Mouse (Mus musculus) liver, embryonic 13.5 days (tissue): ENCODE measurements around the gene Rlf. TPM values are rescaled to one million over a fixed set of nuclear protein-coding genes. Genes with fewer than 3 reads are reported as not detected.
"Not testable (repeated sequence)": the region's sequence is repeated elsewhere in the genome, so short reads cannot be mapped to it uniquely, and the experiment has no call there.

Source experiments
- ATAC-seq: fragments of 200-750 bp; cut with Nextera tagmentation; 2 replicates; pipeline ENCODE4 v1.8.0; 2017; ENCODE audit warnings: low read depth, mild to moderate bottlenecking, moderate number of reproducible peaks, moderate library complexity
- DNase-seq: peaks from one replicate; pipeline ENCODE4 v3.0.0; 2022
- H3K27ac ChIP-seq: fragments of 300-500 bp; sonication (generic); 2 replicates; pipeline ENCODE4 v1.5.1; 2015; ENCODE audit warnings: moderate library complexity, mild to moderate bottlenecking, inconsistent platforms
- H3K27me3 ChIP-seq: fragments of 300-500 bp; sonication (generic); 2 replicates; pipeline ENCODE4 v1.6.1; 2015; ENCODE audit warnings: mild to moderate bottlenecking, inconsistent platforms
- H3K36me3 ChIP-seq: fragments of 300-500 bp; sonication (generic); 2 replicates; pipeline ENCODE4 v1.6.1; 2015; ENCODE audit warnings: mild to moderate bottlenecking, inconsistent platforms
- H3K4me1 ChIP-seq: fragments of 300-500 bp; sonication (generic); replicated peaks from 2 replicates; pipeline ENCODE4 v1.6.1; 2015; ENCODE audit warnings: inconsistent platforms
- H3K4me2 ChIP-seq: fragments of 300-500 bp; sonication (generic); 2 replicates; pipeline ENCODE4 v1.6.1; 2015; ENCODE audit warnings: inconsistent platforms, mild to moderate bottlenecking, moderate library complexity
- H3K4me3 ChIP-seq: fragments of 300-500 bp; sonication (generic); replicated peaks from 2 replicates; pipeline ENCODE4 v1.5.1; 2015; ENCODE audit warnings: mild to moderate bottlenecking, inconsistent platforms
- H3K9ac ChIP-seq: fragments of 300-500 bp; sonication (generic); 2 replicates; pipeline ENCODE4 v1.6.1; 2015; ENCODE audit warnings: mild to moderate bottlenecking, inconsistent platforms
- H3K9me3 ChIP-seq: fragments of 300-500 bp; sonication (generic); replicated peaks from 2 replicates; pipeline ENCODE4 v1.6.1; 2016; ENCODE audit warnings: inconsistent platforms
- WGBS: fragments of 180-500 bp; shearing (Covaris S2); methylation state at CpG from one replicate; pipeline ENCODE4 v1.1.7; 2015; ENCODE audit not compliant: insufficient replicate concordance; 5-methylcytosine and 5-hydroxymethylcytosine counted together
- polyA plus RNA-seq: library from polyadenylated mRNA; unstranded; fragments of >200 nt; fragmentation: Nextera tagmentation; extraction: Ambion mirVana; gene quantifications from 2 replicates; pipeline ENCODE4 v1.2.1, GENCODE M21; 2015

The Rlf gene
- polyA plus RNA-seq, 1 experiment from 2014 or later = 9.7 TPM

DNA sequence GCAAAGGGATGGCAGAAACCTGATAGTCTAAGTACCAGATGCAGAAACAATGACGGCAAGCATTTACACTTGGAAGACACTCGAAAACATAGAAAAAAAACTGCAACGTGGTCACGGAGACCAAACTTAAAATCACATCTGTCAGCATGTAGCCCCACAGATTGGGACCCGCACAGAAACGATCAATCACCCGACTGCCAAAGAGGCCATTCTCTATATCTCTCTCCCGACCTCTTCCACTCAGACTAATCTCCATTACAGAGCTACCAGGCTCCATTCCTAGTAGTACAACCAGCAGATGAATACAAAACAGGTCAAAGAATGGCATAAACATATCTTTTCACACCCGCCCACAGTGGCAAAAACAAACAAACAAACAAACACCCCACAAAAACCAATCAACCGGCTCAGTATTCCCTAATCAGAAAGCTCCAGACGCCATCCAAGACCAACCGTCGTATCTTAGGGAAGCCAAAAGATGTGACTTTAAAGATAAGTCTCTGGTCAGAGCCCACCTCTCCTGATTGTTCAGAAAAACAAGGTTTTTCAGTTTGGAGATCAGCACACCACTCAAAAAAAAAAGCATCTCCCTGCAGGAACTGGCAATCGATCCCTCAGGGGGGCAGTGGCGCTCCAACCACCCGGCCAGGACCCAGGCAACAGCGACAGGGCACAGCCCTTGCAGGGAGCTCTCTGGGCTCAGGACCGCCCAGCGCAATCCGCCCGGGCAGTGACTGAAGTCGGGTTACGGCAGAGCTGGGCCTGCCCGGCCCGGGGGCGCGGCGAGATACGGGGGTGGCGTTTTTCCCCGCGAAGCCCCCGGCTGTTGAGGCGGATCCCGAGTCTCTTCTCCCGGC is 720 bp downstream of the Rlf start:
- DNase-seq (peak; percentile 73), ATAC-seq (peak; percentile 90)
- H3K9ac ChIP-seq = peak overlapping the region; percentile 96
- no peaks in the 10 kb centered on the region for H3K9me3 ChIP-seq
- H3K27ac ChIP-seq = peak overlapping the region; percentile 96
- H3K36me3 ChIP-seq = no peaks in the 10 kb centered on the region; the same call in none of the 2 replicates
- peak overlapping the region; percentile 96 for H3K4me3 ChIP-seq
- peaks cover 13% of the 10 kb centered on the region; the same call in 1 of the 2 replicates for H3K27me3 ChIP-seq
- peaks cover 37% of the 10 kb centered on the region for H3K4me1 ChIP-seq
- under 1% methylated on average over 36 of the region's 36 CpGs for WGBS
- H3K4me2 ChIP-seq = peak overlapping the region; percentile 75

DNA sequence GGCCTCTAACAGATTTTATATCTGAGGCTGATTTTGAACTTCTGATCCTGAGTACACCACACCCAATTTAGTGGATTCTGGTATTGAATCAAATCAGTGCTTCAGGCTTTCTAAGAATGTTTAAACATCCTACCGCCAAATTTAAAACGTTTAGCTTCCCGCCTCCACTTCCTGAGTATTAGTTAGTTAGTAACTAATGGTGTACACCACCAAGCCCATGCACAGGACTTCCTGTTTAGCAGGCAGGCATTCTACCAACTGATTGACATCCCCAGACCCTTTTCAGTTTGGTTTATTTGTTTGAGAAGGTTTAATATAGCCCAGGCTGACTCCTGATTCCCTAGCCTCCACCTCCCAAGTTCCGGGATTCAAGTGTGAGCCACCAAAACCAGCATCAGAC is 6.0 kb downstream of the Rlf start:
- ATAC-seq = no peak
- 61% methylated on average over 4 of the region's 4 CpGs for WGBS
- no peaks in the 10 kb centered on the region for H3K27me3 ChIP-seq
- H3K4me1 ChIP-seq = peaks cover 73% of the 10 kb centered on the region
- no peak overlapping the region for H3K4me2 ChIP-seq
- no peak for DNase-seq
- no peak overlapping the region for H3K27ac ChIP-seq
- no peaks in the 10 kb centered on the region for H3K9me3 ChIP-seq
- no peak overlapping the region for H3K9ac ChIP-seq
- H3K36me3 ChIP-seq = no peaks in the 10 kb centered on the region; the same call in none of the 2 replicates
- H3K4me3 ChIP-seq = no peak overlapping the region

DNA sequence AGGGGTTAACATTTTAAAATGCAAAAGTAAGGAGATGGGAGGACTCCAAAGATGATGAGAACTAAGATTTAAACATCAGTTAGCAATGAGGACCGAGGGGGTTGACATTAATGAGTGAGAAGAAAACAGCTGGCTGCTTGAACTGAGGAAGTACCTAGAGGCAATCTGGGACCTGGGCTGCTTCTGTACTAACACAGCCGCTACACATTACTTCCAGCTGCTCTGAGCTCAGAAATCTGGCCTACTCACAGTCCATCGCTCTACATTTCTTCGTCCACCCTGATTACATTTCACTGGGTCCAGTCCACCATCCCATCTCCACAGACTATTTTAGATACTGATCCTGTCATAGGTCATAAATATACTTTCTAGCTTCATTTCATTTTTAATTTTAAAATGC is 17.0 kb downstream of the Rlf start:
- Histone ChIP-seq H3K4me3 (no peak overlapping the region), H3K27me3 (no peaks in the 10 kb centered on the region), H3K9me3 (no peaks in the 10 kb centered on the region), H3K27ac (no peak overlapping the region), H3K9ac (no peak overlapping the region), H3K36me3 (peaks cover 6% of the 10 kb centered on the region; the same call in 1 of the 2 replicates), H3K4me2 (no peak overlapping the region), H3K4me1 (peaks cover 22% of the 10 kb centered on the region; the same call in 1 of the 2 replicates)
- whole genome bisulfite sequencing = 82% methylated on average over 4 of the region's 4 CpGs
- ATAC-seq = no peak
- no peak for DNase-seq

DNA sequence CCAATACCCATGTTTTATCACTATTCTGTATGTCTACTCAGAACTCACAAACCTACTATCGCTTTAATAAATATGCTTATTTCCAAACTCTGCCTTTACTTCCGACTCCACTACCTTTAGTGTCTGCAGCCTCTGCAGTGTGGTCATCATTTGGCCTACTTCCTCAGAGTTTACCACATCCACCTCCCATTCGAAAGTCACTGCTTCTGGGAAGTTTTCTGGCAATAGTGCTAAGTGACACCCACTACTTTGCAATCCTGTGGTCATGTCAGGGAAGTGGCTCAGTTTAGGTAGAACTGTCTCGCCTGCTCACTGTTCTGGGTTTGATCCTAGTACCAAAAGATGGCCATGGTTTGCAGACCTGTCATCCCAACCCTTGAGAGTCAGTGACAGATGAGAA is 17.9 kb downstream of the Rlf start:
- Histone ChIP-seq H3K9me3 (no peaks in the 10 kb centered on the region), H3K9ac (no peak overlapping the region), H3K4me3 (no peak overlapping the region), H3K4me2 (no peak overlapping the region), H3K36me3 (peaks cover 6% of the 10 kb centered on the region; the same call in 1 of the 2 replicates), H3K27me3 (no peaks in the 10 kb centered on the region), H3K27ac (no peak overlapping the region), H3K4me1 (peaks cover 18% of the 10 kb centered on the region; the same call in 1 of the 2 replicates)
- ATAC-seq (peak; percentile 20; the same call in 1 of the 2 replicates), DNase-seq (no peak)
- WGBS = 70% methylated on average over 4 of the region's 4 CpGs

DNA sequence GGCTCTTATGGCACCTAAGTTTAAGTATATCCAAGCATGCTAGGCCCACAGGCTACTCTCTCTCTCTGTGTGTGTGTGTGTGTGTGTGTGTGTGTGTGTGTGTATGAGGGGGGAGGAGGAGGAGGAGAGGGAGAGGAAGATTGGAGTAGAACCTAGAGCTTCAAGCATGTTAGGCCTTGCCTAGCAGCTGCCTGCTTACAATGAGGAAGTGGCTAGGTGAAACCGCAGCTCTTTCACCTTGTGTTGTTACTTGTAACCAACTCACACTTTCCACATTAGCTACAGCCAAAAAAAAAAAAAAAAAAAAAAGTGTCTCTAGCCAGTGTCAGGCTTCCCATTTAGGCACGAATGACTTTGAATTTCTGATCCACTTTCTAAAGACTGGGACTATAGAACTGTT is 18.7 kb downstream of the Rlf start:
- DNase-seq = no peak
- H3K4me1 ChIP-seq = peaks cover 13% of the 10 kb centered on the region; the same call in 1 of the 2 replicates
- H3K36me3 ChIP-seq = peaks cover 6% of the 10 kb centered on the region; the same call in 1 of the 2 replicates
- H3K27ac ChIP-seq = no peak overlapping the region
- H3K9ac ChIP-seq = no peak overlapping the region
- H3K27me3 ChIP-seq = no peaks in the 10 kb centered on the region
- no peak overlapping the region for H3K4me2 ChIP-seq
- 42% methylated on average over 2 of the region's 2 CpGs for WGBS
- no peak overlapping the region for H3K4me3 ChIP-seq
- H3K9me3 ChIP-seq = no peaks in the 10 kb centered on the region
- ATAC-seq = no peak

DNA sequence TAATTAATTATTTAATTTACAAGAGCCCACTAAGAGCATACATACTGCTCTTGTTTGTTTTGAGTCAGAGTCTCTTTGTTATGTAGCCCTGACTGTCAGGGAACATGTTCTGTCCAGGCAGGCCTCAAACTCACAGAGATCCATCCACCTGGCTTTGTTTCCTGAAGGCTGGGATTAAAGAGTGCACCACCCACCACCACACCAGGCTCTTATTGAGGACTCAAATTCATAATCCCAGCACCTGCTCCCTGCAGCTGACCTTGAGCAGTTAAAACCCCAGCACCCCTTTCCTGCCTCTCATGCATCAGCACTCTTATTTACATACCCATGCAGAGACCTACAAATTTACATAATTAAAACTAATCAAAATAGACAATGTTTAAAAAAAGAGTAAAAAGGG is 20.1 kb downstream of the Rlf start:
- H3K9ac ChIP-seq = no peak overlapping the region
- no peak overlapping the region for H3K27ac ChIP-seq
- H3K9me3 ChIP-seq = no peaks in the 10 kb centered on the region
- H3K4me3 ChIP-seq = no peak overlapping the region
- no peak for ATAC-seq
- H3K27me3 ChIP-seq = no peaks in the 10 kb centered on the region
- DNase-seq = no peak
- 0 out of 2 replicates have a peak, but pooled peaks cover 7% of the 10 kb centered on the region for H3K4me1 ChIP-seq
- H3K36me3 ChIP-seq = peaks cover 8% of the 10 kb centered on the region; the same call in 1 of the 2 replicates
- no peak overlapping the region for H3K4me2 ChIP-seq

DNA sequence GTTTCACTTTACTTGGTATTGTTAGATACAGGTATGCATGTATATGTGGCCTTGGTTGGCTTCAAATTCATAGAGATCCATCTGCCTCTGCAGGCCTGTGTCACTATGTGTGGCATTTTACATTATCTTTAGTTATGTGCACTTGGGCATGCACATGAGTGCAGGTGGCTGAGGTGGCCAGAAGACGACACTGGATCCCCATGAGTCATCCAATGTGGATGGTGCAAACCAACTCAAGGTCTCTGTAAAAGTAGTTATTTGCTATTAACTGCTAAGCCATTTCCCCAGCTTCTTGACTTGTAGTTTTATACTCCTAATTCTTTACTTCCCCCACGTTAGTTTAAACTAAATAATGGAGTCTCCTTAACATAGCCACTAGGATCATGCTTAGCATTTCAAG is 22.6 kb downstream of the Rlf start:
- Histone ChIP-seq H3K4me1 (no peaks in the 10 kb centered on the region), H3K4me2 (no peak overlapping the region), H3K9ac (no peak overlapping the region), H3K4me3 (no peak overlapping the region), H3K9me3 (no peaks in the 10 kb centered on the region), H3K27me3 (no peaks in the 10 kb centered on the region), H3K36me3 (peaks cover 26% of the 10 kb centered on the region), H3K27ac (no peak overlapping the region)
- WGBS = 78% methylated on average over 2 of the region's 2 CpGs
- DNase-seq (no peak), ATAC-seq (no peak)

DNA sequence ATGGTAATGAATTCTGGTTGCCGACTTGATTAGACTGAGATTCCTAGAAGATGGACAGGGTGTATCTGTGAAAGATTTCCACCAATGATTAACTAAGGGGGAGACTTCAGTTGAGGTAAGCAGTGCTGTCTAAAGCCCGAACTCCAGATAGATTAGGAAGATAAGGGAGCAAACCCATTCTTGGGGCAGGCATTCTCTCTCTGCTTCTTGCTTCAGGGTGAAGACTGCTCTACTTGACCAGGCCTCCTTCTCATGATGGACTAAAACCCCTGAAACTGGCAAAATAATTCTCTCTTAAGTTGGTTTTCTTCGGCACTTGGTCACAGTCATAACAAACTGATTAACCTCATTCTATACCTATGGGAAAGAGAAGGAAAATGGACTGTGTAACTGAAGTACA is 25.5 kb downstream of the Rlf start:
- Histone ChIP-seq H3K4me2 (no peak overlapping the region), H3K4me3 (no peak overlapping the region), H3K9ac (no peak overlapping the region), H3K27ac (no peak overlapping the region), H3K4me1 (no peaks in the 10 kb centered on the region), H3K9me3 (no peaks in the 10 kb centered on the region), H3K27me3 (no peaks in the 10 kb centered on the region), H3K36me3 (peaks cover 36% of the 10 kb centered on the region)
- DNase-seq (no peak), ATAC-seq (no peak)
- 71% methylated on average over 3 of the region's 3 CpGs for WGBS

DNA sequence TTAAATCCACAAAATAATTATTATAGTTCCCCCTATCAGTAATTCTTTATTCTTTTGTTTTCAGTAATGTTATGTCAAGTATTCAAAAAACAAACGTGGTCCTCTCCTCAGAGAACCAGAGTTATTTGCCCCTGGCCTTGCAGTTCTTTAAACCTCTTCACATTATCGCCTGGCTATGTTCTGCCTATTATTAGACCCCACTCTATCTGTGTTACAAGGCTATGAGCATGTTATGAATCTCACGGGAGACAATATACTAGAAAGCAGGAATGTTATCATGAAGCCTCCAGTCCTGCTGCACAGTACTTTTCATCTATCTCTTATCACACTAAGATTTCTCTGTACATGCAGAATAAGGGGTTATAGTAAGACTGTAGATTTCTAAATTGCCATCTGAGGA is 35.2 kb downstream of the Rlf start:
- Histone ChIP-seq H3K9me3 (peaks cover 7% of the 10 kb centered on the region), H3K36me3 (peaks cover 46% of the 10 kb centered on the region)
- WGBS = 82% methylated on average over 3 of the region's 3 CpGs

DNA sequence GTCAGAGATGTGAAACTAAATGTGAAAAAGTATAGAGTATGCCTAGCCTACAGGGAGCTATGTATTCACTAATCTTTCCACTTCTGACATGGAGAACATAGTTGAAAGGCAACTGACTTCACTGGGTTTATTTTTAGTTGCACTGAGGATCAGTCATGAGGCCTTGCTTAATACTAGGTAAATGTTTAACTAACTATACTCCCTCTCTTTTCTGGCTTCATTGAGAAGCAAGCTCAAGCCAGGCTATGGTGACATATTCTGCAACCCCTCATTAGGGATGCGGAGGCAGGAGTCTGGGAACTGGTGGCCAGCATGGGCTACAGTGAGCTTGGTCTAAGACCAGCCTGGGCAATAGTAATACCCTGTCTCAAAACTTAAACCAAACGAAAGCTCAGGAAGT is 47.2 kb downstream of the Rlf start:
- no peak overlapping the region for H3K4me2 ChIP-seq
- no peaks in the 10 kb centered on the region for H3K27me3 ChIP-seq
- no peak overlapping the region for H3K9ac ChIP-seq
- no peak overlapping the region for H3K4me3 ChIP-seq
- WGBS = 80% methylated on average over 2 of the region's 2 CpGs
- DNase-seq (no peak), ATAC-seq (peak; percentile 68)
- H3K4me1 ChIP-seq = no peaks in the 10 kb centered on the region
- H3K27ac ChIP-seq = no peak overlapping the region
- peaks cover 3% of the 10 kb centered on the region; the same call in 1 of the 2 replicates for H3K9me3 ChIP-seq
- peaks cover 58% of the 10 kb centered on the region for H3K36me3 ChIP-seq

More for the DNA sequence above, 35.2 kb downstream of the Rlf start:
- Histone ChIP-seq H3K4me2 (no peak overlapping the region), H3K9ac (no peak overlapping the region), H3K27ac (no peak overlapping the region), H3K27me3 (no peaks in the 10 kb centered on the region), H3K4me1 (no peaks in the 10 kb centered on the region), H3K4me3 (no peak overlapping the region)
- no peak for DNase-seq
- ATAC-seq = no peak

DNA sequence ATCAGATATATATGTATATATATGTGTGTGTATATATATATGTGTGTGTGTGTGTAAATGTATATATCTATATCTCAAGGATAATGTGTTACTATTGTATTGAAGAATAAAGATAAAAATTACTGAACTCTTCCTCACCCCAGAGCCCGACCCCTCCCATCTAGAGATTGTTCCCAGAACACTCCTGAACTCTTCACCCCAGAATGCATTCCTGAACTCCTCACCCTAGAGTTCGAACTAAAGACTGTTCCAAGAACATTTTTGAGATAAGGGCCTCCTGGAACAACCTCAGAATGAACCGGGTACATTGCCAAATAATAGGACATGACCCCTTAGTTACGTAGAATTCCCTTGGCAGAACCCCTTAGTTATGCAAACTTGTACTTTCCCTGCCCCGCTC is 48.2 kb downstream of the Rlf start:
- not testable (repeated sequence) for H3K27me3 ChIP-seq, H3K4me1 ChIP-seq, H3K27ac ChIP-seq, H3K9me3 ChIP-seq, H3K4me2 ChIP-seq, H3K4me3 ChIP-seq, ATAC-seq, DNase-seq, H3K9ac ChIP-seq
- H3K36me3 ChIP-seq = peaks cover 57% of the 10 kb centered on the region
- 77% methylated on average over 3 of the region's 5 CpGs for WGBS
